In the genomic region with DNA sequence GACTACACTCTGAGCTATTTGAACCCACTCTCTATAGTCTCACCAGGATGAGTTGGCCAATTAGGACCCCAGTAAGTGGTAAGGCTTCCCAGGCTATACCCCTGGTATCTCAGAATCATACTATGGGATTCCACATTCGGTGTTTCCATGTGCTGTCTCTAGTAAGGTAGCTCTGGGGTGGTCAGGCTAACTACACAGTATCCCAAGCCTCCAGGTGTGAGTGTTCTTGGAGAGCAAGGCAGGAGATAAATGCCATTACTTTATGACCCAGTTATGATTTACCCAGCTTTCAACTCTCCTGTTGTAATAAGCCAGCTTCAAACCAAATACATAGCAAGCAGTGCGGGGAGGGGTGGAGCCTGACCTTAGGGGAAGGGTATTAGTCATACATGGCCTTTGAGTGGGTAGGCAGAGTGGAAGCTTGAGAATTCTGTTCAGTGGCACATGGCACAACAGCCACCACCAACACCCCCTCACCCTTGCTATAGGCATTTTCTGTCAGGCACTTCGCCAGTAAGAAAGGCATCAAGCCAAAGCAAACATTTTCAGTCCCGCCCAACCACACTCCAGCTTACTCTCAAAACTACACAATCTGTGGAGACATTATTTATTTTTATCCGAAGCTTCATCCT, we compare ENCODE assay signal across 9 mouse cellular contexts.
DNase-seq lines count a peak whose midpoint lies in the region; ATAC-seq and TF ChIP-seq lines count a peak whose summit lies in the region.
"Had no signal": no experiment of that assay in that cellular context is flagged by ENCODE, and none has a peak within 500 bp of the region (broad histone marks: within the 10 kb centered on the region; RNA-seq: fewer than 3 reads in every experiment).

No protein-coding gene starts in this region.

- DNase-seq in adrenal gland, adult (ENCODE audit: inconsistent age in 2 of 2, low spot score in 1 of 2), result peak; percentile 5 to 51
- DNase-seq in adrenal gland, adult 8-10 months, result no peak
- DNase-seq in left cerebral cortex, postnatal 25 days (ENCODE audit: low spot score in 2 of 2), result peak; percentile 32 to 80
- DNase-seq in stomach, postnatal 0 days (ENCODE audit: low spot score), result peak; percentile 70
- DNase-seq in thymus, adult 18-20 months, result no peak
- no peak for DNase-seq in thymus, postnatal 10 days (ENCODE audit: low spot score in 2 of 2)
- DNase-seq: liver, embryonic 13.5 days had no signal

- H3K36me3 ChIP-seq in liver, embryonic 16.5 days (ENCODE audit: control insufficient read depth, insufficient read depth), result no peaks in the 10 kb centered on the region
- H3K36me3 ChIP-seq in liver, embryonic 12.5 days, result no peaks in the 10 kb centered on the region
- no peaks in the 10 kb centered on the region for H3K36me3 ChIP-seq in stomach, postnatal 0 days (ENCODE audit: control insufficient read depth, insufficient read depth, low read length)
- H3K36me3 ChIP-seq: liver, embryonic 13.5 days had no signal

- H3K9ac ChIP-seq in liver, embryonic 16.5 days (ENCODE audit: low read depth, low read length), result no peak overlapping the region
- no peak overlapping the region for H3K9ac ChIP-seq in liver, embryonic 12.5 days
- no peak overlapping the region for H3K9ac ChIP-seq in stomach, postnatal 0 days (ENCODE audit: low read length)
- H3K9ac ChIP-seq: liver, embryonic 13.5 days had no signal

- intact Hi-C loops in left cerebral cortex, postnatal 25 days (cut with DNase I), result no loop called here

- H3K4me1 ChIP-seq in liver, embryonic 16.5 days (ENCODE audit: control insufficient read depth, low read depth, low read length), result no peaks in the 10 kb centered on the region; the same call in 1 of the 2 replicates
- no peaks in the 10 kb centered on the region for H3K4me1 ChIP-seq in liver, embryonic 12.5 days
- H3K4me1 ChIP-seq in stomach, postnatal 0 days (replicated peaks; ENCODE audit: control insufficient read depth, insufficient read depth), result no peaks in the 10 kb centered on the region
- H3K4me1 ChIP-seq: liver, embryonic 13.5 days had no signal

- no peaks in the 10 kb centered on the region for H3K27me3 ChIP-seq in liver, embryonic 16.5 days (ENCODE audit: control insufficient read depth, insufficient read depth, low read depth, low read length)
- no peaks in the 10 kb centered on the region for H3K27me3 ChIP-seq in liver, embryonic 12.5 days (replicated peaks)
- no peaks in the 10 kb centered on the region for H3K27me3 ChIP-seq in stomach, postnatal 0 days (ENCODE audit: control insufficient read depth, insufficient read depth, low read length)
- H3K27me3 ChIP-seq: liver, embryonic 13.5 days had no signal

- no peak for TF ChIP-seq EP300 in stomach, postnatal 0 days (optimal IDR thresholded peaks at IDR 0.05)

- peak; percentile 48; the same call in 1 of the 2 replicates for ATAC-seq in liver, embryonic 16.5 days (ENCODE audit: low read depth)
- ATAC-seq in liver, embryonic 12.5 days, result no peak
- peak; percentile 80 for ATAC-seq in stomach, postnatal 0 days (ENCODE audit: low FRiP score, low TSS enrichment)

- H3K4me3 ChIP-seq in liver, embryonic 16.5 days (ENCODE audit: low read depth, low read length), result no peak overlapping the region
- no peak overlapping the region for H3K4me3 ChIP-seq in liver, embryonic 12.5 days
- H3K4me3 ChIP-seq in stomach, postnatal 0 days (ENCODE audit: low read depth, low read length), result no peak overlapping the region
- H3K4me3 ChIP-seq: liver, embryonic 13.5 days had no signal

- no peak overlapping the region for H3K4me2 ChIP-seq in liver, embryonic 16.5 days (ENCODE audit: low read depth, low read length)
- H3K4me2 ChIP-seq in liver, embryonic 12.5 days, result no peak overlapping the region
- no peak overlapping the region for H3K4me2 ChIP-seq in stomach, postnatal 0 days (replicated peaks; ENCODE audit: low read depth)
- H3K4me2 ChIP-seq: liver, embryonic 13.5 days had no signal

- no peak overlapping the region for H3K27ac ChIP-seq in liver, embryonic 16.5 days (ENCODE audit: low read length)
- H3K27ac ChIP-seq in liver, embryonic 12.5 days, result no peak overlapping the region
- no peak overlapping the region for H3K27ac ChIP-seq in stomach, postnatal 0 days (replicated peaks)
- H3K27ac ChIP-seq: liver, embryonic 13.5 days had no signal

- no peak for TF ChIP-seq CTCF in stomach, postnatal 0 days (IDR thresholded peaks at IDR 0.05; ENCODE audit: low read depth)

- WGBS in liver, embryonic 16.5 days (ENCODE audit: insufficient replicate concordance), result 50% methylated on average over 5 of the region's 5 CpGs
- 56% methylated on average over 5 of the region's 5 CpGs for WGBS in liver, embryonic 12.5 days (ENCODE audit: insufficient replicate concordance)
- WGBS in stomach, postnatal 0 days, result 34% methylated on average over 5 of the region's 5 CpGs

- no peaks in the 10 kb centered on the region for H3K9me3 ChIP-seq in liver, embryonic 16.5 days (replicated peaks; ENCODE audit: control insufficient read depth, low read length)
- H3K9me3 ChIP-seq in liver, embryonic 12.5 days (replicated peaks), result no peaks in the 10 kb centered on the region
- H3K9me3 ChIP-seq in stomach, postnatal 0 days (ENCODE audit: control insufficient read depth, low read length), result no peaks in the 10 kb centered on the region
- H3K9me3 ChIP-seq: liver, embryonic 13.5 days had no signal

Comparison
In these comparisons a context has a peak if more than half of its experiments do, and no peak if none do; other contexts are left out.
1. DNase-seq: peak in adrenal gland, adult (2 of 2), left cerebral cortex, postnatal 25 days (2 of 2) and stomach, postnatal 0 days (single experiment); none in adrenal gland, adult 8-10 months (single experiment), thymus, adult 18-20 months (0 of 2) and thymus, postnatal 10 days (0 of 2).